Mouse (Mus musculus) heart, embryonic 14.5 days (tissue): ENCODE measurements around the gene Dact3. TPM values are rescaled to one million over a fixed set of nuclear protein-coding genes. Genes with fewer than 3 reads are reported as not detected.
A peak's percentile ranks its signal among the peaks of the same experiment; 100 is the strongest.

ENCODE experiments used
- ATAC-seq: fragments of 200-750 bp; cut with Nextera tagmentation; 2 replicates; pipeline ENCODE4 v1.8.0; 2017; ENCODE audit warnings: low read depth, moderate TSS enrichment; ENCODE audit not compliant: insufficient number of reproducible peaks, insufficient read depth, low FRiP score
- H3K27ac ChIP-seq, 2 experiments: fragments of 200-500 bp in 1 of 2; fragments of 300-500 bp in 1 of 2; sonication (generic) in 1 of 2; replicated peaks in 1 of 2; 2 replicates each; pipeline ENCODE4 v1.5.1; 2012 to 2014; ENCODE audit warnings: low read depth in 2 of 2, low read length in 2 of 2, control low read depth in 1 of 2, mild to moderate bottlenecking in 1 of 2, mixed read lengths in 1 of 2; ENCODE audit not compliant: control insufficient read depth in 1 of 2, insufficient read depth in 1 of 2
- H3K27me3 ChIP-seq: fragments of 300-500 bp; sonication (generic); 2 replicates; pipeline ENCODE4 v1.6.1; 2014; ENCODE audit warnings: mild to moderate bottlenecking, low read length, control low read depth; ENCODE audit not compliant: control insufficient read depth, insufficient read depth
- H3K36me3 ChIP-seq: fragments of 300-500 bp; sonication (generic); 2 replicates; pipeline ENCODE4 v1.6.1; 2014; ENCODE audit warnings: mild to moderate bottlenecking, control low read depth, low read length, mixed read lengths; ENCODE audit not compliant: control insufficient read depth, insufficient read depth
- H3K4me1 ChIP-seq, 2 experiments: fragments of 200-500 bp in 1 of 2; fragments of 300-500 bp in 1 of 2; sonication (generic) in 1 of 2; 2 replicates each; pipeline ENCODE4 v1.6.1; 2012 to 2014; ENCODE audit warnings: low read length in 2 of 2, control low read depth in 1 of 2, mixed read lengths in 1 of 2; ENCODE audit not compliant: control insufficient read depth in 2 of 2, insufficient read depth in 2 of 2
- H3K4me2 ChIP-seq: fragments of 300-500 bp; sonication (generic); 2 replicates; pipeline ENCODE4 v1.6.1; 2014; ENCODE audit warnings: mild to moderate bottlenecking, low read length
- H3K4me3 ChIP-seq, 2 experiments: fragments of 200-500 bp in 1 of 2; fragments of 300-500 bp in 1 of 2; sonication (generic) in 1 of 2; 2 replicates each; pipeline ENCODE4 v1.5.1; 2012 to 2014; ENCODE audit warnings: low read length in 2 of 2, mild to moderate bottlenecking in 2 of 2, control low read depth in 1 of 2, low read depth in 1 of 2, moderate library complexity in 1 of 2; ENCODE audit not compliant: control insufficient read depth in 1 of 2, insufficient read depth in 1 of 2
- H3K9ac ChIP-seq: fragments of 300-500 bp; sonication (generic); 2 replicates; pipeline ENCODE4 v1.6.1; 2014; ENCODE audit warnings: mild to moderate bottlenecking, low read length
- H3K9me3 ChIP-seq: fragments of 300-500 bp; sonication (generic); 2 replicates; pipeline ENCODE4 v1.6.1; 2016; ENCODE audit warnings: low read length, control low read depth; ENCODE audit not compliant: control insufficient read depth
- WGBS: fragments of 180-500 bp; shearing (Covaris S2); extraction: QIAGEN DNeasy Blood & Tissue Kit; methylation state at CpG from one replicate; pipeline ENCODE4 v1.1.7; 2014; 5-methylcytosine and 5-hydroxymethylcytosine counted together
- polyA plus RNA-seq: library from polyadenylated mRNA; unstranded; fragments of >200 nt; fragmentation: Nextera tagmentation; extraction: Ambion mirVana; gene quantifications from 2 replicates; pipeline ENCODE4 v1.2.1, GENCODE M21; 2014

Dact3 gene
- polyA plus RNA-seq, 1 experiment from 2014 or later, result 13.8 TPM

DNA sequence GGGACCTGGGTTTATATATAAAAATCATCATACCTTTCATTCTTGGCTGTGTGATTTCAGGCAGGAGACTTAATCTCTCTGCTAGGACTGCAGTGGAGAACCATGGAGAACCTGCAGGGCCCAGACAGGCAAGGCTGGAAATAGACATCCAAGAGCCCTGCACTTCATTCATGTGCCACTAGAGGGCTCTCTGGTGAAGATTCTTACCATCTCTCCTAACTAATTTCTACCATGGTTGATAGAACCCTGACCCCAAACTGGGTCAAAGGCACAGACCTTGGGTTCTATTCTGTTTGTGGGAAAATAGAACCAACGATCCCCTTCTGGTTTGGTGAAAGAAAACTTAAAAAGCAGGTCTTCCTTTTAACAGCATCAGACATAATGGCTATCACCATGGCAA, 55.7 kb downstream of the Dact3 start:
- Histone ChIP-seq H3K36me3 (no peaks in the 10 kb centered on the region), H3K4me3 (no peak overlapping the region), H3K27me3 (no peaks in the 10 kb centered on the region), H3K9me3 (no peaks in the 10 kb centered on the region), H3K4me1 (no peaks in the 10 kb centered on the region), H3K4me2 (no peak overlapping the region), H3K27ac (no peak overlapping the region), H3K9ac (no peak overlapping the region)
- ATAC-seq, result no peak
- 3% methylated on average over 1 of the region's 1 CpGs for WGBS

DNA sequence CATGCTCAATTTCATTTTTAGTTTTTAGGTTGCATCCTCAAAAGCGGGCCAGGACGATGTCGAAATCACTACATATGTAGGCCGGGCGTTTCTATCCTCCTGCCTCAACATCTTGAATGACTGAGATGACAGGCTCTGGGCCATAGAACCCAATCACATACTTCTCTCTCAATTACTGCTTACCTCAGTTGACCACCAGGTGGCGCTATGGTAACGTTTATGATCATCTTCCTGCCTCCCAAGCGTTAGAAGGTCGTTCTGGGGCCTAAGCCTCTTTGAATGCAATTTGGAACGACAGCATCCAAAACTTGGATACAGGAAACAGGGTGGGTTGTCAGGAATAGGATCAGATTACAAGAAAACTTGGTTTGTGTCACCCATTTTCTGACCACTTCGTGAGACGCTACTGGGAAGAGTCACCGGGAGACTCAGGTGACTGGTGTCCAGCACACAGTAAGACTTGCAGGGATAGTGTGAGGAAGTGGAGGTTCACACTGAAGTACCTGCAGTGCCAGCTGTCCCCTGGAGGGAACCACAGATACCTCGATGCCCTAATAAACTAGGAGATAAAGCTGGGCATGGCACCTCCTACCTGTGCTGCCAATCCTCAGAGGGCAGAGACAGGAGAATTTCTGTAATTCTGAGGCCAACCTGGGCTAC, 57.0 kb downstream of the Dact3 start:
- Histone ChIP-seq H3K36me3 (no peaks in the 10 kb centered on the region), H3K9me3 (no peaks in the 10 kb centered on the region), H3K9ac (no peak overlapping the region), H3K4me3 (no peak overlapping the region), H3K27ac (no peak overlapping the region), H3K4me2 (no peak overlapping the region), H3K4me1 (no peaks in the 10 kb centered on the region), H3K27me3 (no peaks in the 10 kb centered on the region)
- WGBS, result 17% methylated on average over 14 of the region's 14 CpGs
- ATAC-seq, result 0 out of 2 replicates have a peak, but pooled peaks have one; percentile 5

GRCm38 (mm10) chr7:16932704-16933577, 57.8 kb downstream of the Dact3 start:
- H3K9ac ChIP-seq, result no peak overlapping the region
- ATAC-seq, result no peak
- H3K9me3 ChIP-seq, result no peaks in the 10 kb centered on the region
- H3K4me2 ChIP-seq, result no peak overlapping the region
- no peaks in the 10 kb centered on the region for H3K36me3 ChIP-seq
- H3K4me3 ChIP-seq, result no peak overlapping the region
- 29% methylated on average over 14 of the region's 14 CpGs for WGBS
- H3K4me1 ChIP-seq, result no peaks in the 10 kb centered on the region
- no peak overlapping the region for H3K27ac ChIP-seq
- no peaks in the 10 kb centered on the region for H3K27me3 ChIP-seq

Other genes starting within 250 kb of the Dact3 start
- 0.47 and 0.66 TPM in 2 replicates for gene Ceacam15, start 199.6 kb upstream of the Dact3 start, polyA plus RNA-seq
- gene Ceacam9, start 153.4 kb upstream of the Dact3 start, polyA plus RNA-seq, result not detected in 2 replicates
- gene Ap2s1, start 136.9 kb upstream of the Dact3 start, polyA plus RNA-seq, result 237 and 256 TPM in 2 replicates
- 27.7 and 30.3 TPM in 2 replicates for gene Slc1a5, start 94.0 kb upstream of the Dact3 start, polyA plus RNA-seq
- 90.9 and 91.4 TPM in 2 replicates for gene Strn4, start 59.4 kb upstream of the Dact3 start, polyA plus RNA-seq
- gene Fkrp, start 58.6 kb upstream of the Dact3 start, polyA plus RNA-seq, result 30.3 and 30.9 TPM in 2 replicates
- 11.2 and 12.5 TPM in 2 replicates for gene Prkd2, start 32.4 kb upstream of the Dact3 start, polyA plus RNA-seq
- 4.2 and 6.9 TPM in 2 replicates for gene Gng8, start 16.5 kb downstream of the Dact3 start, polyA plus RNA-seq
- 0.38 and 0.57 TPM in 2 replicates for gene Ptgir, start 31.2 kb downstream of the Dact3 start, polyA plus RNA-seq
- gene Calm3, start 48.8 kb downstream of the Dact3 start, polyA plus RNA-seq, result 119 and 152 TPM in 2 replicates
- 2.8 TPM in 2 replicates for gene Pnmal2, start 69.4 kb downstream of the Dact3 start, polyA plus RNA-seq
- gene Pnmal1, start 84.4 kb downstream of the Dact3 start, polyA plus RNA-seq, result 0.04 and 0.45 TPM in 2 replicates
- 0.08 and 0.12 TPM in 2 replicates for gene Gm42372, start 107.8 kb downstream of the Dact3 start, polyA plus RNA-seq
- gene Ccdc8, start 117.4 kb downstream of the Dact3 start, polyA plus RNA-seq, result 21.9 and 26.8 TPM in 2 replicates
- gene Ppp5c, start 152.6 kb downstream of the Dact3 start, polyA plus RNA-seq, result 88.4 and 89.1 TPM in 2 replicates
- 43.7 and 51.6 TPM in 2 replicates for gene Hif3a, start 187.1 kb downstream of the Dact3 start, polyA plus RNA-seq
- 0.16 and 0.23 TPM in 2 replicates for gene Psg16, start 198.7 kb downstream of the Dact3 start, polyA plus RNA-seq